Mouse (Mus musculus) lung, adult 18-20 months (tissue): ENCODE measurements around the gene Mrpl55.

Source experiments
- DNase-seq, 2 experiments: peaks; one replicate each; pipeline ENCODE4 v3.0.0; 2022; ENCODE audit warnings: mixed read lengths in 2 of 2

The Mrpl55 gene

GRCm38 (mm10) chr11:59202081-59202995 is at the start of gene Mrpl55:
Gene Mrpl55 (plus strand): TSS chr11:59202486.
- peak; percentile 91 to 94 for DNase-seq

DNA sequence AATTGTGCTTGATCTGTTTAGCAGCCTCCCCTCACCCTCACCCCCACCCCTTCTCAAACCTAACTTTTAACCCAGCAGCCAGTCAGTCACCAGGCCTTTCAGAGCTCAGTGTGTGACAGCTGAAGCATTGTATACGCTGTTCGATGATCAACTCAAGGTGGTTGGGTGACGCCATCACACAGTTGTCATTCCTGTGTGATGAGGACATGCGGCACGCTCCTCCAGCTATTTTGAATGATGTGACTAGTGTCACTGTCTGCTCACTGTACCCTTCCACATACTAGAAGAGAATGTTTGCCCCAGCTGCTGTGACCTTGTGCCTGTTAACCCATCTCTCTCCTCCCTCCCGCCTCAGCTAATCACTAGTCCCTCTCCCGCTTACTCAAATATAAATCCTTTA is 48.1 kb upstream of the Mrpl55 start:
- DNase-seq, result no peak

- DNase-seq, result no peak
Measured at GRCm38 (mm10) chr11:59155900-59156299, 46.4 kb upstream of the Mrpl55 start.

DNA sequence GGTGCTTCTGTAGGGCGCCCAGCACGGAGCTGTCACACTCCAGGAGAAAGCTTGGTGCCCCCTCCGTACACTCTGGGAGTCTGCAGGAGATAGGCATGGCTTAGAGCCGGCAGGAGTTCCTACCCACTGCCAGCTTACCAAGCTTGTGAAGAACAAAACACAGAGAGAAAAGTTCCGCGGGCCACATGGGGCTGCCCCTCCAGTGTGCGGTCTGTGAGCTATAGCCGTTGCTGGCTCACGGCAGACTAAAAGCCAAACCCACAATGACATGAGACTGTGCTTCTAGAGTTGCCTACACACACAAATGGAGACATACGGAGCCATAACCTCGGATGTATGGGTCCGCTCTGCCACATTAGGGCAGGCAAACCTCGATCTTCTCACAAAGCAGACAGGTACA is 43.2 kb upstream of the Mrpl55 start:
- no peak for DNase-seq

- DNase-seq, result no peak
Measured at GRCm38 (mm10) chr11:59159558-59159957, 42.7 kb upstream of the Mrpl55 start.

- DNase-seq, result no peak
Measured at GRCm38 (mm10) chr11:59161398-59161797, 40.9 kb upstream of the Mrpl55 start.

GRCm38 (mm10) chr11:59162443-59163254 is 39.6 kb upstream of the Mrpl55 start:
- no peak for DNase-seq

GRCm38 (mm10) chr11:59163255-59164236 is 38.7 kb upstream of the Mrpl55 start, which contains the start of gene Iba57:
Gene Iba57 (minus strand): TSS chr11:59163739.
- peak; percentile 99 for DNase-seq

- no peak for DNase-seq
Measured at GRCm38 (mm10) chr11:59164384-59164783, 37.9 kb upstream of the Mrpl55 start.

DNA sequence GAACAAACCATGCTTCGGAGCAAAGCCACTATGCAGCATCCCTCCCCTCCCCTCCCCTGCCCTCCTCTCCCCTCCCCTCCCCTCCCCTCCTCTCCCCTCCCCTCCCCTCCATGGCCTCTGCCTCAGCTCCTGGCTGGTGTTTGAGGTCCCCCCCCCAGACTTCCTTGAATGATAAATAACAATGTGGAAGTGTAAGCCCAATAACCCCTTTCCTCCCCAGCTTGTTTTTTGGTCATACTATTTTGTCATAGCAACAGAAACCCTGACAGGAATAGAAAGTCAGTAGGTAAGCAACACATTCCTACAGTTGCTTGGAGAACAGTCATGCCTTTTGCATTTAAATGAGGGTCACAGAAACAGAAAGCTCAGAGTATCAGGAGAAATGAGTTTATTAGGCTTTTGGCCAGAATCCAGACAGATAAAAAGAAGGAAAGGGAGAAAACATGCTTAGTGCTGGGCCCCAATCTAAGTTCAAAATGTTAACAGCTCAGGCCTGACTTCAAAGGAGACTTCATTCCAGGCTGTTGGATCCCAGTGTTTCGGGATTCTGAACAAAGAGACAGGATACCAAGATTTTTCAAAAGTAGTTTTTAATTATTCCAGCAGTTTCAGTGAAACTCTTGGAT is 36.6 kb upstream of the Mrpl55 start:
- DNase-seq, result no peak

DNA sequence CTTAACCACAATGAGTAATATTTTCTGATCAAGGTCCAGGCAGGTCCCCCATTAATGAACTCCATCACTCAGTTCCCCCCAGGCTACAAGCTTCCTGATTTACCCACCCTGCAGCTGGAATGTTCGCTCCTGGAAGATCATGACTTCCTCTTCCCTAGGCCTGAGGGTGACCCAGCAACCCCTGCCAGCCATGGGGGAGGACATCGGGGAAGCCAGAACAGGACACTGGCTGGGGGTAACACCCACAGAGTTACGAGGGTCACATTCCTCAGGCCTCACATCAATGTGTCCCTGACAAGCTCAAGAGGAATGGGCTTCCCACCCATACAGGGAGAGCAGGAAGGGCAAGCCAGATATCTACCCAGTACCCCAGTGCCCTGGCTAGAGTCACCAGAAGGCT is 32.5 kb upstream of the Mrpl55 start:
- no peak for DNase-seq

DNA sequence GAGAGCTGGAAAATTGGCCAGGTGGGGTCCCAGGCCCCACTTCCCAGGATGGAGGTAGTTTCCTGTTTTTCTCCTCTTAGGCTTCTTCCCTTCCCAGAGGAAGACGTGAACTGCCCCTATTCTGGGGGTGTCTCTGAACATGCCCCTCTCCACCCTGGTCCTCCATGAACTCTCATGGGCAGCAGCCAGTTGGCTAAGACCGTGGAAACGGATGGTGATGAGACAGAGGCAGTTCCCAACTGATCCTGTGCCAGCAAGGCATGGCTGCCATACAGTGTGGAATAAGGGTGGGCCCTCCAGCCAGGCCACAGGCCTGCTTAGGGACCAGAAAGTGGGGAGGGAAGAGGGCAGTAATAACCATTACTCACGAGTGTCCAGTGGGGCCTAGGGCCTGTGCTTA is 31.7 kb upstream of the Mrpl55 start:
- no peak for DNase-seq

DNA sequence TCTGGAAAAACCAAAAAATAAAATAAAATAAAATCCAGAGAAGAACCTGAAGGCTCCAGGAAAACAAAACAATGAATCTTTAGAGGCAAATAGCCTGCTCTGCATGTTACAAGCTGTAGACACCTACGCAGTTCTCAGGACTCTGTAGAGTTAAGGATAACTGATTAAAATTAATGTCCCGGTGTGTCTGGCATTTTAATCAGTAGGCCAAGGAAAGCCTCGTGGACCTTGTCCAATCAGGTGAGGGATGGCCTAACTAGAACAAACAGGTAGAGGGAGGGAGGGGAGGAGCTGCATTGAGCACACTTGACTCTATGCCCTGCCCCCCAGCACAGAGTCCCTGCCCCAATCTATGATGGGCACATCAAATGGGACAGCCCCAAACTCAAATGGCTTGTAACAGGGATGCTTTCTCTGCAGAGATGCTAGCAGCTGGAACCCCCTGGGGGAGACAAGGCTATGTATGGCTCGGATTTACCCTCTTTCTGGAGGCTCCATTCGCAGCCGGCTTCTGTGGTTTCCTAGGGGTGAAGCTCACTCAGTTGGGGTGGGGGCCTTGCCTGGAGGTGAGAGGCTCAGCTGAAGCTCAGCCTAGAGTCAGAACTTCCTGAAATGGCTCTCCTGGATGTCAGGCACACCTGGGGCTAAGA is 28.0 kb upstream of the Mrpl55 start:
- no peak for DNase-seq

DNA sequence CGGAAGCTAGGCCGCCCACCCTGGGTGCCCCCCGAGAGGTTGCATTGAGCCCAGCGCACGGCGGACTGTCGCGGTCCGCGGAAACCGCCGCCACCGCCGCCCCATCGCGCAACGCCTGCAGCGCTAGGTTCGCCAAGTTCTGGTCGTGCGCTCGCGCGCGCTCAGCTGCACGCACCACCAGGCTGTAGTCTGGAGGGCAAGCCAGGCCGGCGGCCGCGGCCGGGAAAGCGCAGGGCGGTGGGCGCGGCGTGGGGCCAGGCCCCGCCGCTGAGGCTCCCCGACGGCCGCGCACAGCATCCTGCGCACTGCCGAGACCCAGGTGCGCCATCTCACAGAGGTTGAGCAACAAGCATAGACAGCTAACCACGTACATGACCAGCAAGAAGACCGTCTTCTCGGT is 25.8 kb upstream of the Mrpl55 start:
- no peak for DNase-seq

DNA sequence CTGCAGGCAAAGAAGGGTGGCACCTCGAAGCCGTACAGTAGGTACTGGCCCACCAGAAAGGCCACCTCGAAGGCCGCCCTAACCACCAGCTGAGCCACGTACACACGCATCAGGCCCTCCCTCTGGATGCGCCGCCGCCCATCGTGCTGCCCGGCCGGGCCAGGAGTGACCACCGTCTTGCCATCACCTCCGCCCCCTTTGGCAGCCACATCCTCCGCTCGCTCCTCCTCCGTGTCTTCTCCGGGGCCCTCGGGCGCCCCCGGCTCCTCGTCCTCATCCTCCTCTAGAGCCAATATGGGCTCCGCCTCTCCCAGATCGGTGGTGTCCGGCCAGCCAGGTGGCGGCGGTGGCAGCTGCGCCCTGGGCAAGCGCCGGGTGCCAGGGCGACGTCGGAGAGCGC is 25.4 kb upstream of the Mrpl55 start:
- no peak for DNase-seq

- DNase-seq, result peak in 1 of 2 experiments; percentile 39
Measured at GRCm38 (mm10) chr11:59182864-59183331, 19.4 kb upstream of the Mrpl55 start, which contains the start of gene Gjc2. Gene Gjc2 (minus strand): TSS chr11:59183213.

GRCm38 (mm10) chr11:59183821-59184220 is 18.5 kb upstream of the Mrpl55 start:
- peak; percentile 41 to 59 for DNase-seq

- no peak for DNase-seq
Measured at GRCm38 (mm10) chr11:59185490-59185889, 16.8 kb upstream of the Mrpl55 start.

- DNase-seq, result no peak
Measured at GRCm38 (mm10) chr11:59187706-59188105, 14.6 kb upstream of the Mrpl55 start.

GRCm38 (mm10) chr11:59191231-59192058 is 10.8 kb upstream of the Mrpl55 start:
- peak; percentile 95 for DNase-seq
